Mouse (Mus musculus) lung, adult 2 months (tissue): ENCODE results near the gene Dppa3. TPM values are rescaled to one million over a fixed set of nuclear protein-coding genes. Genes with fewer than 3 reads are reported as not detected.

ENCODE experiments used
- DNase-seq: peaks from one replicate; pipeline ENCODE4 v3.0.0; 2022
- H3K4me1 ChIP-seq: fragments of 200-500 bp; 2 replicates; pipeline ENCODE4 v1.6.1; 2011; ENCODE audit warnings: low read length; ENCODE audit not compliant: control insufficient read depth, insufficient read depth
- H3K4me3 ChIP-seq: fragments of 200-500 bp; replicated peaks from 2 replicates; pipeline ENCODE3; 2011; ENCODE audit warnings: low read depth, mild to moderate bottlenecking, control low read depth, low read length; ENCODE audit errors: extremely low read depth
- CTCF ChIP-seq: fragments of 200-500 bp; IDR thresholded peaks from 2 replicates; pipeline ENCODE4 v1.5.1; 2011; ENCODE audit warnings: mild to moderate bottlenecking, low read length, control low read depth; ENCODE audit not compliant: insufficient read depth
- POLR2A ChIP-seq: fragments of 200-500 bp; IDR thresholded peaks from 2 replicates; pipeline ENCODE4 v1.6.1; 2011; ENCODE audit warnings: low read depth, mild to moderate bottlenecking, control low read depth, low read length, borderline replicate concordance; ENCODE audit errors: extremely low read depth
- WGBS: fragments of 180-500 bp; shearing (Covaris S2); methylation state at CpG from one replicate; pipeline ENCODE4 v1.1.7; 2018; 5-methylcytosine and 5-hydroxymethylcytosine counted together
- polyA plus RNA-seq: library from polyadenylated mRNA; depleted of rRNA; stranded (reverse); fragments of >200 nt; gene quantifications from 2 replicates; pipeline ENCODE4 v1.2.3, GENCODE M21; 2012

Dppa3 gene
- polyA plus RNA-seq, 1 experiment = not detected

GRCm38 (mm10) chr6:122599054-122599737, 27.0 kb upstream of the Dppa3 start:
- TF ChIP-seq POLR2A = no peak
- no peak for TF ChIP-seq CTCF
- 80% methylated on average over 9 of the region's 9 CpGs for WGBS
- no peaks in the 10 kb centered on the region; the same call in 1 of the 2 replicates for H3K4me1 ChIP-seq
- no peak for DNase-seq
- no peak overlapping the region for H3K4me3 ChIP-seq

GRCm38 (mm10) chr6:122600066-122600646, 26.1 kb upstream of the Dppa3 start:
- H3K4me3 ChIP-seq = no peak overlapping the region
- no peak for DNase-seq
- no peak for TF ChIP-seq CTCF
- no peak for TF ChIP-seq POLR2A
- H3K4me1 ChIP-seq = no peaks in the 10 kb centered on the region; the same call in 1 of the 2 replicates
- 71% methylated on average over 7 of the region's 7 CpGs for WGBS

- Histone ChIP-seq H3K4me1 (no peaks in the 10 kb centered on the region; the same call in 1 of the 2 replicates), H3K4me3 (no peak overlapping the region)
- DNase-seq = no peak
- WGBS = 76% methylated on average over 4 of the region's 4 CpGs
- TF ChIP-seq CTCF = no peak
Observed at GRCm38 (mm10) chr6:122601031-122601430, 25.2 kb upstream of the Dppa3 start.

- WGBS = 71% methylated on average over 3 of the region's 3 CpGs
- DNase-seq = no peak
- Histone ChIP-seq H3K4me1 (no peaks in the 10 kb centered on the region; the same call in 1 of the 2 replicates), H3K4me3 (peak overlapping the region; percentile 74)
- no peak for TF ChIP-seq CTCF
Observed at GRCm38 (mm10) chr6:122601615-122602014, 24.6 kb upstream of the Dppa3 start.

- TF ChIP-seq CTCF (no peak), POLR2A (peak; percentile 76; the same call in 1 of the 2 replicates)
- Histone ChIP-seq H3K4me1 (no peaks in the 10 kb centered on the region; the same call in 1 of the 2 replicates), H3K4me3 (peak within 1 kb of the TSS; percentile 74)
- DNase-seq = peak; percentile 68
- WGBS = 1% methylated on average over 22 of the region's 22 CpGs
Observed at GRCm38 (mm10) chr6:122602242-122602991, 23.8 kb upstream of the Dppa3 start, which contains the start of gene Apobec1. Apobec1 (minus strand) TSS chr6:122602444.

GRCm38 (mm10) chr6:122602992-122603322, 23.3 kb upstream of the Dppa3 start:
- peak overlapping the region; percentile 25 for H3K4me3 ChIP-seq
- H3K4me1 ChIP-seq = no peaks in the 10 kb centered on the region; the same call in 1 of the 2 replicates
- 0% methylated on average over 1 of the region's 1 CpGs for WGBS
- DNase-seq = no peak
- TF ChIP-seq POLR2A (no peak), CTCF (no peak)

- no peak for DNase-seq
Observed at GRCm38 (mm10) chr6:122604260-122604659, 21.9 kb upstream of the Dppa3 start.

GRCm38 (mm10) chr6:122605483-122605882, 20.7 kb upstream of the Dppa3 start:
- Histone ChIP-seq H3K4me3 (no peak overlapping the region), H3K4me1 (no peaks in the 10 kb centered on the region)
- no peak for DNase-seq
- 85% methylated on average over 8 of the region's 8 CpGs for WGBS
- TF ChIP-seq POLR2A = no peak
- TF ChIP-seq CTCF = peak; percentile 40

More at GRCm38 (mm10) chr6:122604260-122604659, 21.9 kb upstream of the Dppa3 start:
- Histone ChIP-seq H3K4me3 (no peak overlapping the region), H3K4me1 (no peaks in the 10 kb centered on the region)
- TF ChIP-seq POLR2A = no peak
- no peak for TF ChIP-seq CTCF

GRCm38 (mm10) chr6:122606661-122607060, 19.5 kb upstream of the Dppa3 start:
- H3K4me3 ChIP-seq = no peak overlapping the region
- DNase-seq = no peak
- TF ChIP-seq POLR2A (no peak), CTCF (no peak)
- H3K4me1 ChIP-seq = no peaks in the 10 kb centered on the region
- 92% methylated on average over 11 of the region's 11 CpGs for WGBS

GRCm38 (mm10) chr6:122607700-122608099, 18.5 kb upstream of the Dppa3 start:
- Histone ChIP-seq H3K4me1 (no peaks in the 10 kb centered on the region), H3K4me3 (no peak overlapping the region)
- TF ChIP-seq CTCF = no peak
- no peak for TF ChIP-seq POLR2A
- DNase-seq = no peak
- 88% methylated on average over 10 of the region's 12 CpGs for WGBS
